Mouse (Mus musculus) hindbrain, embryonic 11.5 days (tissue): ENCODE measurements around the gene Zscan2. TPM values are rescaled to one million over a fixed set of nuclear protein-coding genes. Genes with fewer than 3 reads are reported as not detected.

ENCODE experiments used
- ATAC-seq: fragments of 200-750 bp; cut with Nextera tagmentation; 2 replicates; pipeline ENCODE4 v1.8.0; 2017; ENCODE audit warnings: mild to moderate bottlenecking, moderate TSS enrichment, moderate library complexity; ENCODE audit not compliant: low FRiP score
- DNase-seq: peaks from one replicate; pipeline ENCODE4 v3.0.0-alpha.2; 2015; ENCODE audit warnings: low spot score
- H3K27ac ChIP-seq: fragments of 300-500 bp; sonication (generic); 2 replicates; pipeline ENCODE4 v1.5.1; 2014; ENCODE audit warnings: mild to moderate bottlenecking, low read depth, low read length
- H3K27me3 ChIP-seq: fragments of 300-500 bp; sonication (generic); 2 replicates; pipeline ENCODE4 v1.6.1; 2014; ENCODE audit warnings: mild to moderate bottlenecking, low read length, moderate library complexity, mixed read lengths; ENCODE audit not compliant: control insufficient read depth, insufficient read depth
- H3K36me3 ChIP-seq: fragments of 300-500 bp; sonication (generic); 2 replicates; pipeline ENCODE4 v1.6.1; 2014; ENCODE audit warnings: mild to moderate bottlenecking, low read length, moderate library complexity, mixed read lengths; ENCODE audit not compliant: control insufficient read depth, insufficient read depth
- H3K4me1 ChIP-seq: fragments of 300-500 bp; sonication (generic); replicated peaks from 2 replicates; pipeline ENCODE4 v1.6.1; 2014; ENCODE audit warnings: low read length, mixed read lengths; ENCODE audit not compliant: control insufficient read depth, insufficient read depth
- H3K4me2 ChIP-seq: fragments of 300-500 bp; sonication (generic); replicated peaks from 2 replicates; pipeline ENCODE4 v1.6.1; 2014; ENCODE audit warnings: mild to moderate bottlenecking, low read depth, low read length
- H3K4me3 ChIP-seq: fragments of 300-500 bp; sonication (generic); 2 replicates; pipeline ENCODE4 v1.5.1; 2014; ENCODE audit warnings: low read depth, low read length
- H3K9ac ChIP-seq: fragments of 300-500 bp; sonication (generic); 2 replicates; pipeline ENCODE4 v1.6.1; 2014; ENCODE audit warnings: low read depth, low read length
- H3K9me3 ChIP-seq: fragments of 300-500 bp; sonication (generic); 2 replicates; pipeline ENCODE4 v1.6.1; 2016; ENCODE audit warnings: low read length; ENCODE audit not compliant: control insufficient read depth
- WGBS: fragments of 180-500 bp; shearing (Covaris S2); extraction: QIAGEN DNeasy Blood & Tissue Kit; methylation state at CpG from one replicate; pipeline ENCODE4 v1.1.7; 2014; 5-methylcytosine and 5-hydroxymethylcytosine counted together
- polyA plus RNA-seq: library from polyadenylated mRNA; unstranded; fragments of >200 nt; fragmentation: Nextera tagmentation; extraction: Ambion mirVana; gene quantifications from 2 replicates; pipeline ENCODE4 v1.2.1, GENCODE M21; 2014

The Zscan2 gene
- 4.5 and 4.8 TPM in 2 replicates for polyA plus RNA-seq

DNA sequence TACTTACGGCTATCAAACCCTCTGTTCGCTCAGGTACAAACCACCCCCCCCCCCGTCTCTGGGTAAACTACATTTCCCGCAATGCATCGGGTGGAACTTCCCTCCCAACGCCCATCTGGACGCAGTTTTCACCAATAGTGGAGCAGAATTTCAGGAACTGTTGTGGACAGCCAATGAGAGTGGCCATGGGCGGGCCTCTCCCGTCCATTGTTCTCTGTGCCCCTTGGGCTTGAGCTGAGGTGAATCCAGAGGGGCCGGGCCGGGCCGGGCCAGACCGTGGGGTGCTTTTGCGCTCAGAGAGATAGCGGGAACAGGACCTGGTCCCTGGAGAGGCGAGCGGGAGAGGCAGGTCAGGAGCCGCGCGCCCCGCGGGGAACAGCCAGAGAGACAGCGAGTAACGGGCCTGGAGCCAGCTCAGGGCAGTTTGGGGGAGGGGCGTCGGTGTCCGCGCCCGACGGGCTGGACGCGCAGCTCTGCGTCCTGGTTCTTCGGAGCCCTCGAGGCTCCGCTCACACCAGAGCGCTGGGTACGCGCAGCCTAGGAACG is at the start of gene Zscan2:
Zscan2 (plus strand) TSS at position 192 of the 546 bp plus-strand sequence.
- Histone ChIP-seq H3K36me3 (no peaks in the 10 kb centered on the region), H3K4me3 (peak within 1 kb of the TSS; percentile 86), H3K4me2 (peak within 1 kb of the TSS; percentile 64), H3K9ac (peak within 1 kb of the TSS; percentile 96), H3K4me1 (no peaks in the 10 kb centered on the region), H3K9me3 (no peaks in the 10 kb centered on the region), H3K27me3 (no peaks in the 10 kb centered on the region), H3K27ac (peak within 1 kb of the TSS; percentile 89)
- peak; percentile 98 for ATAC-seq
- peak; percentile 91 for DNase-seq
- 0% methylated on average over 40 of the region's 40 CpGs for WGBS

DNA sequence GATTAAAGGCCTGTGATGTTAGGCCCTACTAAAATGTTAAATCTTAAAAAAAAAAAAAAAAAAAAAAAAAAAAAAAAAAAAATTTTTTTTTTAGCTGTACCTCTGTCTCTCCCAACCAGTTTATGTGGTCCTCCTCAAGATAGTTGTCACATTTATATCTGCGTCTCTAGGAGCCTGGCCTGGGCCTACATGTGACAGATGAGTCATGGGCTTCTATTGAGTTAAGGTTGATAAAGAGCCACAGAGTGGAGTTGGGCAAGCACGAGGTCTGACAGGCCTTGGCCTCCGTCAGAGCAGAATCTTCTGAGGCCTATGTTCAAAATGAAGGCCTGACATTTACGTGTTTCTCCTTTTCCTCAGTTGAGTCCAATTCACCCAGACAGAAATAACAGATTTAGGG is 47.3 kb upstream of the Zscan2 start:
- H3K36me3 ChIP-seq = no peaks in the 10 kb centered on the region
- DNase-seq = no peak
- no peak for ATAC-seq
- 89% methylated on average over 4 of the region's 4 CpGs for WGBS
- no peak overlapping the region for H3K4me2 ChIP-seq
- no peak overlapping the region for H3K9ac ChIP-seq
- no peaks in the 10 kb centered on the region for H3K27me3 ChIP-seq
- no peak overlapping the region for H3K27ac ChIP-seq
- no peaks in the 10 kb centered on the region for H3K4me1 ChIP-seq
- H3K4me3 ChIP-seq = no peak overlapping the region
- H3K9me3 ChIP-seq = no peaks in the 10 kb centered on the region

- Histone ChIP-seq H3K4me2 (no peak overlapping the region), H3K4me1 (no peaks in the 10 kb centered on the region), H3K36me3 (no peaks in the 10 kb centered on the region), H3K4me3 (no peak overlapping the region), H3K27ac (no peak overlapping the region), H3K27me3 (no peaks in the 10 kb centered on the region), H3K9ac (no peak overlapping the region), H3K9me3 (no peaks in the 10 kb centered on the region)
- ATAC-seq (no peak), DNase-seq (no peak)
- WGBS = 70% methylated on average over 5 of the region's 5 CpGs
Observed at GRCm38 (mm10) chr7:80816641-80817040, 44.1 kb upstream of the Zscan2 start.

- Histone ChIP-seq H3K4me1 (no peaks in the 10 kb centered on the region), H3K27me3 (no peaks in the 10 kb centered on the region), H3K27ac (no peak overlapping the region), H3K9ac (no peak overlapping the region), H3K4me3 (no peak overlapping the region), H3K9me3 (no peaks in the 10 kb centered on the region), H3K36me3 (no peaks in the 10 kb centered on the region), H3K4me2 (no peak overlapping the region)
- 86% methylated on average over 4 of the region's 4 CpGs for WGBS
- no peak for ATAC-seq
- DNase-seq = no peak
Observed at GRCm38 (mm10) chr7:80820838-80821237, 39.9 kb upstream of the Zscan2 start.

DNA sequence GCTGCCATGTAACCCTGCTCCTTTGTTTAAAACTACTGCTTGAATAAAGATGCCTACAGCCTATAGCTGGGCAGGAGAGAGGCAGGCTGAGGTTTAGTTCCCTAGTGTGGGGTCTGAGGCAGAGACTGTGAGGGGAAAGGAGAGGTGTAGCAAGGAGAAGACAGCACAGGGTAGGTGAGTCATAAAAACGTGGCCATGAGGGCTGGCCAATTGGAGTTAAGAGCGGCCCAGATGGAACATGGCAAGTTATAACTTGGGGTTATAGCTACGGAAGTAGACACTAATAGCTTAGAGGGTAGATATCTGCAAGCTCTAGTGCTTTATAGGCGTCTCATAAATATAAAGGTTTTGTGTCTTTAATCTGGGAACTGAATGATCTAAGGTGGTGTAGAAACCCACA is 37.5 kb upstream of the Zscan2 start:
- Histone ChIP-seq H3K4me3 (no peak overlapping the region), H3K9ac (no peak overlapping the region), H3K27me3 (no peaks in the 10 kb centered on the region), H3K4me2 (no peak overlapping the region), H3K27ac (no peak overlapping the region), H3K9me3 (no peaks in the 10 kb centered on the region), H3K4me1 (no peaks in the 10 kb centered on the region), H3K36me3 (no peaks in the 10 kb centered on the region)
- ATAC-seq = no peak
- no peak for DNase-seq
- WGBS = 85% methylated on average over 4 of the region's 4 CpGs

- no peak overlapping the region for H3K4me2 ChIP-seq
- no peaks in the 10 kb centered on the region for H3K9me3 ChIP-seq
- DNase-seq (no peak), ATAC-seq (no peak)
- 84% methylated on average over 11 of the region's 11 CpGs for WGBS
- no peaks in the 10 kb centered on the region for H3K36me3 ChIP-seq
- no peaks in the 10 kb centered on the region for H3K4me1 ChIP-seq
- no peak overlapping the region for H3K4me3 ChIP-seq
- no peak overlapping the region for H3K27ac ChIP-seq
- H3K27me3 ChIP-seq = no peaks in the 10 kb centered on the region
- no peak overlapping the region for H3K9ac ChIP-seq
Observed at GRCm38 (mm10) chr7:80823875-80824682, 36.6 kb upstream of the Zscan2 start.

DNA sequence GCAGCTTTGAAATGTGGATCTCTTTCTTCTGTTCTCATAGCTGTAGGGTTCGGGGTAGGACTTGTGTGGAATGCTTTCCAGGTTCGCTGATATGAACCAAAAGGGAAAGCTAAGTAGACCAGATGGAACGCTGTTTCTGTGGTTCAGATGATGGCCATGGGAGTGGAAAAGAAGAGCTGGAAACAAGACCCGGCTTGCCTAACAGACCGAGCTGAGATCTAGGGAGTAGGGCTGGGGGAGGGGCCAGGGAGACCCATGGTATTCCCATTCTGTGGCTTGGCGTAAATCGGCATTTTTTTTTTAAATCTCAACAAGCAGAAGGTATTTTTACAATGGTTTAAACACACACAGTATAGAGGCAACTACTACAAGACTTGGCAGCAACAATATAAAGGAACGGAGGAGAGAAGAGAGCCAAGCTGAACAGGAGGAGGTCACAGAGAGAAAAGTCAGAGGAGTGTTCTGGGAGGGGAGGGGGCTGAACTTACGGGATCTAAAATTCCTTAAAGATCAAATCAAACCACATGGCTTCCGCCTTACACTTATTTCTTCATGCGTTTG is 34.8 kb upstream of the Zscan2 start, which contains the start of gene Iqgap1:
Iqgap1 (minus strand) TSS at position 132 of the 561 bp plus-strand sequence.
- no peak within 1 kb of the TSS for H3K9ac ChIP-seq
- no peak within 1 kb of the TSS for H3K4me3 ChIP-seq
- H3K27me3 ChIP-seq = no peaks in the 10 kb centered on the region
- no peak within 1 kb of the TSS for H3K4me2 ChIP-seq
- H3K9me3 ChIP-seq = no peaks in the 10 kb centered on the region
- no peak within 1 kb of the TSS for H3K27ac ChIP-seq
- no peak for DNase-seq
- 73% methylated on average over 11 of the region's 11 CpGs for WGBS
- H3K4me1 ChIP-seq = no peaks in the 10 kb centered on the region
- ATAC-seq = no peak
- H3K36me3 ChIP-seq = no peaks in the 10 kb centered on the region

DNA sequence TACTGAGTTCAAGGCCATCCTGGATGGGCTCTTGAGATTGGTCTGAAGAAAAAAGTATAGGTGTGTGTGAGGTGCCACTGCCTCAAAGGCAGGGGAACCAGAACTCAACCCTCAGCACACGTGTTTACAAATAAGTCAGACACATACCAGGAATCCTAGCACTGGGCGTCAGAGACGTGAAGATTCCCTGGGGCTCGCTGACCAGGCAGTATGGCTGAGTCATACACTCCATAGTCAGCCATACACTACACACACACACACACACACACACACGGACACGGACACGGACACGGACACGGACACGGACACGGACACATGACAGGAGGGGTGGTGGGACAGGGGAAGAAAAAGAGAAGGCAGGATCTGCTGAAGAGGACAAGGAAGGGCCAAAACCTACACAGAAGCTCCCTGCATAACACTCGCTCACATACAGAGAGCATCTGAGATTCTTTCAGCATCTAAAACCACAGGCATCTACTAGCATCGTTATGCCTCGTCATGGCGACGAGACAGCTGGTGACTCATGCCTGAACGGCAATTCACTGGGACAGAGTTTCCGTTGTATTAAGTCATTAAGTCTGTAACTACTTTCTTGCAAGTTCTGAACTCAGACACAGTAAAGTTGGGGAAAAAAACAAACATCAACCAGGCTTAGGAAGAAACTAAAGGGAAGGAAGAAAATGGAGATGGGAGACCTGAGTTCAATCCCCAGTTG is 32.4 kb upstream of the Zscan2 start:
- no peak for ATAC-seq
- H3K27ac ChIP-seq = no peak overlapping the region
- H3K4me3 ChIP-seq = no peak overlapping the region
- H3K36me3 ChIP-seq = no peaks in the 10 kb centered on the region
- H3K27me3 ChIP-seq = no peaks in the 10 kb centered on the region
- no peaks in the 10 kb centered on the region for H3K4me1 ChIP-seq
- H3K9ac ChIP-seq = no peak overlapping the region
- H3K9me3 ChIP-seq = no peaks in the 10 kb centered on the region
- no peak for DNase-seq
- 79% methylated on average over 18 of the region's 18 CpGs for whole genome bisulfite sequencing
- no peak overlapping the region for H3K4me2 ChIP-seq
